Mouse (Mus musculus): Measurements from ENCODE around the gene Vtcn1. TPM values are rescaled to one million over a fixed set of nuclear protein-coding genes. Genes with fewer than 3 reads are reported as not detected.

The Vtcn1 gene
- 6.8 TPM for polyA plus RNA-seq (2014; fragmentation: Illumina TruSeq; extraction: RNeasy Lipid Tissue Mini Kit (QIAGEN cat#74804))

GRCm38 (mm10) chr3:100825225-100825965 is at the start of gene Vtcn1:
TSS of gene Vtcn1 (plus strand) at chr3:100825459.

GRCm38 (mm10) chr3:100921825-100922505 is 96.7 kb downstream of the Vtcn1 start, which contains the start of gene Trim45:
TSS of gene Trim45 (plus strand) at chr3:100922202.

Other genes starting within 250 kb of the Vtcn1 start
- 130 TPM for gene Man1a2, start 140.0 kb upstream of the Vtcn1 start, polyA plus RNA-seq (2014; fragmentation: Illumina TruSeq; extraction: RNeasy Lipid Tissue Mini Kit (QIAGEN cat#74804))
- gene Trim45, start 96.7 kb downstream of the Vtcn1 start, polyA plus RNA-seq (2014; fragmentation: Illumina TruSeq; extraction: RNeasy Lipid Tissue Mini Kit (QIAGEN cat#74804)) = 1.3 TPM
- 7.1 TPM for gene Ttf2, start 144.2 kb downstream of the Vtcn1 start, polyA plus RNA-seq (2014; fragmentation: Illumina TruSeq; extraction: RNeasy Lipid Tissue Mini Kit (QIAGEN cat#74804))
- not detected for gene Cd101, start 204.1 kb downstream of the Vtcn1 start, polyA plus RNA-seq (2014; fragmentation: Illumina TruSeq; extraction: RNeasy Lipid Tissue Mini Kit (QIAGEN cat#74804))

All from ovary, adult 10 weeks (tissue).